Mouse (Mus musculus): ENCODE results near the gene Adgrl3.

Adgrl3 gene

DNA sequence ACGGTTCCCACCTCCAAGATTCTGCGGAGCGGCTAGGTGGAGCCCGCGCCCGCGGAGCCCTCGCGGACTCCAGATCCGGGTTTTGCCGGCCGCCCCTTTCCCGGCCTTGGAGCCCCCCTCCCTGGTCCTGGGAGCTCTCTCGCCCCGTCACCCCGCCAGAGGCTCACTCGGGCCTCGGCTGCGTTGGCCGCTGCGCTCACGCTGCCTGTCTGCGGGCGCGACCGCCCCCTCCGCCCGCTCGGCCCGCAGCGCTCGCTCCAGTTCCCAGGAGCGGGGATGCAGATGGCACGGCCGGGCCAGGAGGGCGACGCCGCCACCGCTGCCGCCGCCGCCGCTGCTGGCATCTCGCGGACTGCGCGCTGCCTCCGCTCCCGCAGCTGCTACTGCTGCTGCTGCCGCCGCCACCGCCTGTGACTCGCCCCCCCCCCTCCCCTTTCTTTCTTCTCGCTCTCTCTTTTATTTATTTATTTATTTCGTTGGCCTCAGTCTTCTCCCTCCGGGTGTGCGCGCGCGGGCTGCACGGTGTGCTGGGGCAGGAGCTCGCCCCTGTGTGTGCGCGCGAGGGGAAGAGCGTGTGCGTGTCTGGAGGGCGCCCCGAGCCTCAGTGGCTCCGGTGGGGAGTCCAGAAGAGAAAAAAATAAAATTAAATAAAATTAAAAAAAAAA, at the start of gene Adgrl3:
Adgrl3 (plus strand) TSS at position 549 of the 665 bp plus-strand sequence.
- POLR2A ChIA-PET, result interaction anchor here in 1 of 4 experiments (0.7 kb wide), 1 partner anchor 377 kb away, joined by 4 read pairs; no protein-coding TSS in a partner anchor

GRCm38 (mm10) chr5:81019166-81019565, 772 bp upstream of the Adgrl3 start:
- ChIA-PET CTCF (no interaction called here), POLR2A (no interaction called here)

More for the DNA sequence above, at the start of gene Adgrl3:
- CTCF ChIA-PET, result interaction anchor here in 2 of 4 experiments (0.6 to 0.7 kb wide), 4 partner anchors 108 to 642 kb away, joined by 3 to 5 read pairs (median 4); no protein-coding TSS in a partner anchor

DNA sequence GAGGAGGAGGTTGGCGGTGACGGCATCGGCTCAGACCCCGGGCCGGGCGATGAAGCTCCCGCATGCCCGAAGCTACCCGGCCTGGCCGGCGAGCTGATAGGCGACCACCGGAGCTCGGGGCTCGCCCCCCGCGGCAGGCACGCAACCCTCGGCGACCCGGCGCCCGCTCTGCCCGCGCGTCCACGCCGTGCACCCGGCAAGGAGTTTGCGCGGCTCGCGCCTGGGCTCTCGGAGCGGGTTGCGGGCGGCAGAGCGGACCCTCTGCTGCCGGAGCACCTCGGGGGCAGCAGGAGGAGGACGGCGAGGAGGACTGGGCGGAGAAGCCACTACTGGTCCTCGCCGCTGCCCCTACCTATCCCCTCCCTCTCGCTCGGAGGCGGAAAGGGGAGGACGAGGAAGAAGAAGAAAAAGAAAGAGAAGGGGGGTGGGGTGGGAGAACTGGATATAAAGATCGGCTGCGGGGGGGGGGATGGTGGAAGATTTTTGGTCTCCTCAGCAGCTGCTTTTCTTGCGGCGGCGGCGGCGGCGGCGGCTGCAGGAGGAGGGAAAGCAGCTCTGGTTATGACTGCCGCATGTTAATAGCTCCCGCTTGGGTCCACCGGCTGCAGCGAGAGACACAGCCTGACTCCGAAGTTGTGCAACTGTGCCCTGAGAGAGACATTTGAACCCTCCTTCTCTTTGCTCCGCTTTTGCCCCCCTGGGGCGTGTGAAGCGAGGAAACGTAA, 505 bp downstream of the Adgrl3 start:
- ChIA-PET CTCF (interaction anchor here in 2 of 4 experiments (0.6 to 0.7 kb wide), 4 partner anchors 107 to 643 kb away, joined by 3 to 5 read pairs (median 4); no protein-coding TSS in a partner anchor), POLR2A (interaction anchor here in 1 of 4 experiments (0.7 kb wide), 1 partner anchor 377 kb away, joined by 4 read pairs; no protein-coding TSS in a partner anchor)

DNA sequence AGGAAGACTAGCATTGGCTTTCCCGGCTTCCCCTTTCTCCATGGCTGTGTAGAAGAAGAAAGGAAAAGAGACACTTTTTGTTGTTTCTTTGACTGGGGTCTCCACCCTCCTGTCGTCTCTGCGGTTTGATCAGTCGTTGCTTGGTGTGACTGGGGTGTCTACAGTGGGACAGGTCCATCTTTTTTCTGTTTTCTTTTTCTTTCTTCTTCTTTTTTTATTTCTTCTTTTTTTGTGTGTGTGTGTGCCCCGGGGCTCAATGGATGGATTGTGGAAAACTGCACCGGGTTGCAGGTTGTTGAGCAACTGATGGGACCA, 1.0 kb downstream of the Adgrl3 start:
- ChIA-PET CTCF (no interaction called here), POLR2A (no interaction called here)

GRCm38 (mm10) chr5:81021331-81021863, 1.5 kb downstream of the Adgrl3 start:
- ChIA-PET POLR2A (no interaction called here), CTCF (no interaction called here)

DNA sequence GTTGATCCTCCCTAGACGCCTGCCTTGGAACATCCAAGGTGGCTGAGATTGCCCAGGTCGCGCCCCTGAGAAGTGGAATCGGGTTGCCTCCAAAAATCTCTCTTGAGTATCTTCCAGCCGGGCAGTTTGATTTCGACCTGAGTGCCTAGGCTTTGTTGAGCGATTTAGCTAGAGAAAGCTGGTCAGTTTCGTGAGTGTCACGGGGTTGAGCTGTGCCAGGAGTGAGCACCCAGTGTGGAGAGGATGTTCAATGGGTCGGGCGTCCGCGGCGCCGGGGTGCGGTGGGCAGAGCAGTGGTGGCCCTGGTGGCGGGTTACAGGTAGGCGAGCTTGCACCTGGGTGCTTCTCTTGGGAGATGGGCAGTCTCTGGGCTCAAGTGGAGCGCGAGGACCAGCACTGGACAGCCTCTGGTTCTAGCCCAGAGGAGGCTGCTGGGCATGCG, 1.9 kb downstream of the Adgrl3 start:
- CTCF ChIA-PET, result no interaction called here
- POLR2A ChIA-PET, result no interaction called here

- ChIA-PET POLR2A (no interaction called here), CTCF (no interaction called here)
Measured at GRCm38 (mm10) chr5:81022306-81023071, 2.6 kb downstream of the Adgrl3 start.

GRCm38 (mm10) chr5:81023923-81024715, 4.2 kb downstream of the Adgrl3 start:
- CTCF ChIA-PET, result no interaction called here
- POLR2A ChIA-PET, result no interaction called here

DNA sequence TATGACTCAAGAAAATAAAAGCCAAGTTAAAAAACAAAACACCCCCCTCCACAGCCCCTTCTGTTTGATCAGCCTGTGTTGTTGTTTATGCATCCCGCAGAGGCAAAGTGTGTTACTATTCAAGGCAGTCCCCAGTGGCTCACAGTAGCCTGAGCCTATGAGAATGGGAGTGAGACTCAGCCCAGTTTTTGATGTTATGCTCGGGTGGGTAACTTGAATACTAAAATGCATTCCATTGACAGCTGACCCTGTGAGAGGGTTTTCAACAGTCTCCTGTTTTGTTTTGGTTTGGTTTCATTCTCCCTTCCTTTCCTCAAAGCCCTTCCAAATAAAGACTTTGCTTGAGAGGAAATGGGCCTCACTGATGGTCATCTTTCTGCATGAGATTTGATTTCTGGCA, 8.9 kb downstream of the Adgrl3 start:
- POLR2A ChIA-PET, result no interaction called here
- CTCF ChIA-PET, result no interaction called here

DNA sequence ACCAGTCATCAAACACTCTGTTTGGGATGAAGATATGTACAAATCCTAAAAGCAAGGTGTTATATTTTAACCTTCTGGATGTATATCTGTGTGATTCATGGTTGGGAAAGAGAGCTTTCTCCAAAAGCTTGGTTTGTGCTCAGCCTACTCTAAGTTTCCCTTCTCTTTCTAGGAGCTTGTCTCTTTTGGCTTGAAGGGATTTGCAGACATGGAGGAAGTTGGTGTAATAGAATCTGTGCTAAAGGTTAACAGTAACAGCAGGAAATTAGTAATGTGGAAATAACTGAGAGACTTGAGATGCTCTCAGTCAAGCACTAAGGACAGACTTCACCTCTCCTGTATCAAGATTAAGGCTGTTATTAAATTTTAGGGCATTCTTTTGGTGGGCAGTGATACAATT, 17.2 kb downstream of the Adgrl3 start:
- CTCF ChIA-PET, result no interaction called here
- POLR2A ChIA-PET, result no interaction called here

DNA sequence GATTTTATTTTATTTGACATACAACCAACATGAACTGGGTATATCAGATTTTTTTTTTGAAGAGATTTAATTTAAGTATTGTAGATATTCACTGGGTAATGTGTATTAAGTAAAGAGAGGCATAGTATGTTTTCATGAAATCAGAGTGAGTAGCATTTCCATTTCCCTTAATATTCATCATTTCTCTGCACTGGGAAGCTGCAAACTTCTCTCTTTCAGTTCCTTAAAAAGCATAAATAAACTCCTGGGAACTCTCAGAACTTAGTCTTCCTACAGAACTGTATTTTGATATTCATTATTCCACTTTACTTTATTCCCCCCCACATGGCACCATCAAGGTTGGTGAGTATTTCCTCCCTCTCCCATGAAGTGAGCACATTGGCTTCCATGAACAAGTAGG, 23.9 kb downstream of the Adgrl3 start:
- ChIA-PET CTCF (no interaction called here), POLR2A (no interaction called here)

DNA sequence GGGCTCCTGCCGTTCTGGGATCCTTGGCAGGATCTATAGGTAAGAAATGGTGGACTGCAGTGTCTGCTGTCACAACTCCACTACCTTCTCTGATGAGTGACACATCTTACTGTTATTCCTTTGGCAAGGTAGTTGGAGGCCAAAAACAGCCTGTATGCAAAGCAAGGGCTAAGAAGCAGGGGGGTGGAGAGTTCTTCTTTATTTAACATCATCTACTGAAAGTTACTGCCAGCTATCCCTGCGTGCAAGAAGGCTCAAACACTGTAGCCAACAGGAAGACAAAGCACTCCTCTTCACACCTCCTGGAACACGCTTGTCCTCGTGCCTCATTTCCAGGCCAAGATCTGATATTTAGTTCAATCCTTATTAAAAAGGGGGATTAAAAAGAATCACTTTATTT, 26.2 kb downstream of the Adgrl3 start:
- POLR2A ChIA-PET, result interaction anchor here in 1 of 4 experiments (1.6 kb wide), 1 partner anchor 11 kb away, joined by 3 read pairs; no protein-coding TSS in a partner anchor
- CTCF ChIA-PET, result no interaction called here

GRCm38 (mm10) chr5:81054628-81055027, 34.7 kb downstream of the Adgrl3 start:
- ChIA-PET CTCF (no interaction called here), POLR2A (no interaction called here)

GRCm38 (mm10) chr5:81055253-81055652, 35.3 kb downstream of the Adgrl3 start:
- ChIA-PET CTCF (no interaction called here), POLR2A (no interaction called here)

GRCm38 (mm10) chr5:81058122-81058521, 38.2 kb downstream of the Adgrl3 start:
- POLR2A ChIA-PET, result no interaction called here
- CTCF ChIA-PET, result no interaction called here

DNA sequence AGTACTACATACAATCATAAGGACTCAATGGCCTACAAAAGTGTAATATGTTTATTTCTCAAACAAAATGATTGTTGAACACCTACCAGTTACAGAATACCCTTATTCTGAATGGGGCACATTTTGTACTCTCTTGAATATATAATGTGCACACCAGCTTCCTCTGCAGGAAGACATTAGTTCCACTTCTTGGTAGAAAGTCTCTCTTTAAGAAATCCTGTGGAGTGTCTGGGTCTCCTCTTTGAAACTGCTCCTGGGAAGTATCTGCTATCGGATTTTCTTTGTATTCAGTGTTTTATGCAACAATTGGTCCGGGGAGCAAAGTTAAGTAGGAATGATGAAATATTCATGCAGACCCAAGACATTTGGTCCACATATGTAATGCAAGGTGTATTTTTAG, 41.0 kb downstream of the Adgrl3 start:
- ChIA-PET POLR2A (no interaction called here), CTCF (no interaction called here)

DNA sequence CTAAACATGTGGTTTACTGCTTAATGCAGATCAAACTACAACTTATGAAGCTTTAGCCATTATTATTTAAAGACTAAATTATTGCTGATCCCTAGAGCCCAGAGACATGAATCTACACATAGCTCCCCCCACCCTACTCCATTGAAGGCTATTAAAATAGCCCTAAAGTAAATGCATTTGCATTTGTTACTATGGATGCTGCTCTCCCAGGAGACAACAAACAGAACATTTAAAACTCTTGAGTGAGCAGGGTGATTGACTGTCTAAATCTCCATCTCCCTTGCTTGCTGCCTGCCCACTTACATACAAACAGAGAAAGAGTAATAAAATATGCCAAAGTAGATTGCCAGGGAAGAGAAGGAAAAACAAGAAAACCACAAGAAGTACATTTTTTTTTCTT, 41.4 kb downstream of the Adgrl3 start:
- POLR2A ChIA-PET, result no interaction called here

GRCm38 (mm10) chr5:81064026-81064425, 44.1 kb downstream of the Adgrl3 start:
- CTCF ChIA-PET, result no interaction called here
- POLR2A ChIA-PET, result no interaction called here

More for the DNA sequence above, 41.4 kb downstream of the Adgrl3 start:
- CTCF ChIA-PET, result no interaction called here

DNA sequence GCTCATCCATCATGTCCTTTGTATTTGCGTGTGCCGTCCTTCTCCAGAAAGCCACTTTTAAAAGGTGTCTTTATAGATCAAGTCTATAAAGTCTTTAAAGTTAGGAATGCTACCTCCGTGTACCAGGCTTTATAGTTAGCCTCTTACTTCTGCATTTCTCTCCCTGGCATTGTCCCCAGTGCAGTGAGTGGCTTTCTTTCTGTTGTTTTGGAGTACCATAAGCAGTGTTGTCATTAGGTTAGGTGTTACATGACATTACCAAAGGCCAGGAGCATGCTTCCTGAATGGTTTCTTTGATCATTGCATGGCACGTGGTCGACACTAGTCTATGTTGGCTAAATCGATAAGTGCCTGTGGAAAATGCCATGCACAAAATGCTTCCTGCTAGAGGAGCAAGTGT, 48.2 kb downstream of the Adgrl3 start:
- POLR2A ChIA-PET, result no interaction called here

GRCm38 (mm10) chr5:81068839-81069238, 48.9 kb downstream of the Adgrl3 start:
- ChIA-PET CTCF (no interaction called here), POLR2A (no interaction called here)

More for the DNA sequence above, 48.2 kb downstream of the Adgrl3 start:
- CTCF ChIA-PET, result no interaction called here
